Mouse (Mus musculus) CD8-positive naive resting alpha-beta T cell, adult 57 days (primary cell): ENCODE data around the gene Gm20795. TPM values are rescaled to one million over a fixed set of nuclear protein-coding genes. Genes with fewer than 3 reads are reported as not detected.

ENCODE experiments used
- total RNA-seq: library from RNA; stranded (reverse); gene quantifications from one replicate; pipeline ENCODE4 v1.2.4, GENCODE M21; 2023

Gm20795 gene
- total RNA-seq = not detected

DNA sequence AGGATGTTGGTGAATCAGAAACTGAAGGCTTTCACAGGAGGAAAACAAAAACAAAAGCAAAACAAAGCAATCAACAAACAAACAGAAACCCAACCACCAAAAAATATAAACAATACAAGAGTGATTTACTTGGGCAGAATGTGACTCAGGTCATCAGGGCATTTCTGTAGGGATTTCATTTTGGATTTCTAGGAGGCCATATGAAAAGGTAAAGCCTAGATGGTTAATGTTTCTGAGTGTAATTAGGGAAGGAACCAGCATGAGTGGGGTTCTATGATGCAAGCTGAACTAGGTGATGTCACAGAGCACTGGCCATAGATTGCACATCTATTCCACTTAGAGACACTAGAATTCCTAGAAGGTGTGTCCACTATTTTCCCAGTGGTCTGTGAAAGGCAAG is at the start of gene Gm20795:
Gm20795 (plus strand) TSS at position 301 of the 400 bp plus-strand sequence.

GRCm38 (mm10) chrY:40775665-40776064 is 29.0 kb upstream of the Gm20795 start, which contains the start of gene Gm21797:
Gene Gm21797, minus strand, starts transcription at chrY:40775765.

Other genes starting within 250 kb of the Gm20795 start
- not detected for gene Gm21852, start 152.9 kb upstream of the Gm20795 start, total RNA-seq
- gene Gm21797, start 29.1 kb upstream of the Gm20795 start, total RNA-seq = not detected